Mouse (Mus musculus) limb, embryonic 13.5 days (tissue): ENCODE data around the gene Tbl1x. TPM values are rescaled to one million over a fixed set of nuclear protein-coding genes. Genes with fewer than 3 reads are reported as not detected.
"Not testable (repeated sequence)": the region's sequence is repeated elsewhere in the genome, so short reads cannot be mapped to it uniquely, and the experiment has no call there.

Experiments used
- ATAC-seq: fragments of 200-750 bp; cut with Nextera tagmentation; 2 replicates; pipeline ENCODE4 v1.8.0; 2017; ENCODE audit warnings: low read depth, moderate number of reproducible peaks, moderate TSS enrichment; ENCODE audit not compliant: low FRiP score
- H3K27ac ChIP-seq: fragments of 300-500 bp; sonication (generic); 2 replicates; pipeline ENCODE4 v1.5.1; 2015; ENCODE audit warnings: inconsistent platforms, mild to moderate bottlenecking, moderate library complexity
- H3K27me3 ChIP-seq: fragments of 300-500 bp; sonication (generic); 2 replicates; pipeline ENCODE4 v1.6.1; 2015; ENCODE audit warnings: mild to moderate bottlenecking, inconsistent platforms
- H3K36me3 ChIP-seq: fragments of 300-500 bp; sonication (generic); 2 replicates; pipeline ENCODE4 v1.6.1; 2015; ENCODE audit warnings: inconsistent platforms, mild to moderate bottlenecking, moderate library complexity
- H3K4me1 ChIP-seq: fragments of 300-500 bp; sonication (generic); 2 replicates; pipeline ENCODE4 v1.6.1; 2015; ENCODE audit warnings: inconsistent platforms
- H3K4me2 ChIP-seq: fragments of 300-500 bp; sonication (generic); replicated peaks from 2 replicates; pipeline ENCODE4 v1.6.1; 2015; ENCODE audit warnings: inconsistent platforms, mild to moderate bottlenecking, moderate library complexity
- H3K4me3 ChIP-seq: fragments of 300-500 bp; sonication (generic); 2 replicates; pipeline ENCODE4 v1.5.1; 2015; ENCODE audit warnings: moderate library complexity, mild to moderate bottlenecking, inconsistent platforms
- H3K9ac ChIP-seq: fragments of 300-500 bp; sonication (generic); 2 replicates; pipeline ENCODE4 v1.6.1; 2015; ENCODE audit warnings: mild to moderate bottlenecking, inconsistent platforms
- H3K9me3 ChIP-seq: fragments of 300-500 bp; sonication (generic); 2 replicates; pipeline ENCODE4 v1.6.1; 2016; ENCODE audit warnings: inconsistent platforms
- WGBS: fragments of 180-500 bp; shearing (Covaris S2); methylation state at CpG from one replicate; pipeline ENCODE4 v1.1.7; 2015; 5-methylcytosine and 5-hydroxymethylcytosine counted together
- polyA plus RNA-seq: library from polyadenylated mRNA; unstranded; fragments of >200 nt; fragmentation: Nextera tagmentation; extraction: Ambion mirVana; gene quantifications from 2 replicates; pipeline ENCODE4 v1.2.1, GENCODE M21; 2015

Tbl1x gene
- polyA plus RNA-seq, 1 experiment from 2014 or later = 84.0 TPM

DNA sequence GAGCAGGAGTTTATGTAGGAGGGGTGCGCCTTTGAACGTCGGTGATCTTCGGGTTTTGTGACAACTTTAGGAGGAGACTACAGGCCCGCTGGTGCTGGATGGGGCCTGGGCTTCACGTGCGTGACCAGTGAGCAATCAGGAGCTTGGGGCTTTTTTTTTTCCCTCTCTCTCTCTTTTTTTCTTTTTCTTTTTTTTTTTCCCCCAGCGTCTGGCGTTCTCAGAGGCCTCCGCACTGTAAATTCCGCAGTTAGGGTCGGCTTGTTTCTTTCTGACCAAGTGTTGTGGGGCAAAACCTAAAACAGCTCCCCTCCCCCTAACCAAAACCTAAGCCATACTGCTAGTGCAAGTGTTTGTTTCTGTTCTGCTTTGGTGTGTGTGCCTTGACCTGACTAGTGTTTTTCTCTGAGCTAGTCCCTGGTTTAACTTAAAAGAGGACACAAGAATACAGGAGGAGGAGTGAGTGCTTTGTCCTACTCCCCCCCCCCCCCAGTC, 1.2 kb downstream of the Tbl1x start:
- Histone ChIP-seq H3K9ac (peak overlapping the region; percentile 89), H3K4me3 (peak overlapping the region; percentile 63), H3K27ac (peak overlapping the region; percentile 96), H3K27me3 (no peaks in the 10 kb centered on the region), H3K9me3 (no peaks in the 10 kb centered on the region), H3K4me2 (peak overlapping the region; percentile 62), H3K36me3 (no peaks in the 10 kb centered on the region), H3K4me1 (peaks cover 24% of the 10 kb centered on the region)
- ATAC-seq = no peak
- WGBS = 26% methylated on average over 12 of the region's 12 CpGs

DNA sequence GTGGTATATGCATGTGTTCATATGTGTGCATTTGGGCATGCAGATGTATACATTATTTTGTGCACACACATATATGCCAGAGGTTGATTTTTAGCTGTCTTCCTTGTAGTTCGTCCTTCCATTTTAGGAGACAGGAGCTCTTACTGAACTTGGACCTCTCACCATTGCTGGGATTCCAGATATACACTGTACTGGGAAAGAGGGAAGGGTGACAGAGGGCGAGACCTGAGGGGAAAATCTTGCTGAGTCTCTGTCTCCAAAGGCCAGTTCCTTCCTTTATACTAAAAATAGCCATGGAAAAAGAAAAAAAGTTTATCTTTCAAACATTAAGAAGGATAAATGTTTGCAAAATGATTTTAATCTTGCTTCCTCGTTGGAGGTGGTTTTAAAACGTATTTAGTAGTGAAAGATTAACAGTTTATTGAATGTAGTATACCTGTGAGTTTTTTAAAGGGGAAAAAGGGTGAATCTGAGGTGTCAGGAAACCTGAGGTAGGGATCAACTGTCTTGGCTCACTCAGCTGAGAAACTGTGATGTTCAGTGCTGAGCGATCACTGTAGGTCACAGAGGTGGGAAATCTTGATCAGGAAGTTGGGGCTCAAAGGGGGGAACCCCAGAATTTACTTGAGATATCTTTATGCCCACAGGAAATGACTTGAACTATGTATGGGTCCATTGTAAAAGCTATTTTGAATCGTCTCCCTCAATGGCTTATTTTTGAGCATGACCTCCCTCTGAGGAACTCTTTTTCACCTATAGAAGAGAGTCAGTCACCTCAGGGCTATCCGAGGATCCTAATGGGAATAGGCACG, 6.7 kb downstream of the Tbl1x start:
- Histone ChIP-seq H3K9ac (no peak overlapping the region), H3K9me3 (no peaks in the 10 kb centered on the region), H3K27ac (no peak overlapping the region), H3K4me3 (no peak overlapping the region), H3K27me3 (no peaks in the 10 kb centered on the region), H3K4me1 (peaks cover 16% of the 10 kb centered on the region), H3K36me3 (no peaks in the 10 kb centered on the region), H3K4me2 (no peak overlapping the region)
- no peak for ATAC-seq
- WGBS = 48% methylated on average over 8 of the region's 8 CpGs

DNA sequence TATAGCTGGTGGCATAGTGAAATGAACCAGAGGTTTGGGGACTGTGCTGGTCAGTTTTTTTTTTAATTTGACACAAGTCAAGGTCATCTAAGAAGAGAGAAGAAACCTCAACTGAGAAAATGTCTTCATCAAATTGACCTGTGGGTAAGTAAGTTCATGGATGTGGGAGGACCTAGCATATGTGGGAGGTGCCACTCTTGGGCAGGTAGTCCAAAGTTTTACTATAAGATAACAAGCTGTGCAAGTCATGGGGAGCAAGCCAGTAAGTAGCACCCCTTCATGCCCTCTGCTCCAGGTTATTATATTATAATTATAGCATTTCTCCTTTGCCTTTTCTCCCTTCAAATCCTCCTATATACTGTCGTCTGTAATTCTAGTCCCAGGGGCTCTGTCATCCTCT, 8.1 kb downstream of the Tbl1x start:
- Histone ChIP-seq H3K4me1 (peaks cover 15% of the 10 kb centered on the region; the same call in 1 of the 2 replicates), H3K27me3 (no peaks in the 10 kb centered on the region), H3K9me3 (no peaks in the 10 kb centered on the region), H3K36me3 (no peaks in the 10 kb centered on the region), H3K27ac (no peak overlapping the region), H3K4me3 (no peak overlapping the region), H3K9ac (no peak overlapping the region), H3K4me2 (no peak overlapping the region)
- WGBS = 77% methylated on average over 1 of the region's 1 CpGs
- no peak for ATAC-seq

DNA sequence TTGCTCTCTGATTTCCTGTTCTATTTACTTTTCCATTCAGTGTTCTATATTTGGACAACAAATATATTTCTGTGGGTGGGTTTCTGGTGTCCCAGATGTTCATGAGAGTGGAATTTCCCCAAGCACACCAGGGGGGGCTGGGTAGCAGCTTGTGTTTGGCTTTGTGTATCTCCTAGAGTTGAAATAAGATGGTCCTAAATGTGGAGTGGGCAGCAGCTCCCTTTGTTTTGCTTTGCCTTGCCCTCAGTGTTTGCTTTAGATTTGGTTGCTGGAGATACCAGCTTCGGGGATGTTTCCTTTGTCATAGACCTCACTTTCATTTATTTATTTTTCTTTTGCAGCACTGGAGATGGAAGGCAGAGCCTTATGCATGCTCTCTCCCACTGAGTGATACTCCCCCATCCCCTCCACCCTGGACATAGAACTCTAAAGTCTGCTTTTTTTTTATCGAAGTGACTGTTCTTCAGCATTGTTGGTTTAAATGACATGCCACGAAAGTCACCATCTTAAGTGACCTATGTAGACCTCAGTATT, 12.1 kb downstream of the Tbl1x start:
- ATAC-seq = no peak
- Histone ChIP-seq H3K27ac (no peak overlapping the region), H3K4me2 (no peak overlapping the region), H3K9ac (no peak overlapping the region), H3K9me3 (no peaks in the 10 kb centered on the region), H3K4me1 (0 out of 2 replicates have a peak, but pooled peaks cover 7% of the 10 kb centered on the region), H3K27me3 (no peaks in the 10 kb centered on the region), H3K36me3 (no peaks in the 10 kb centered on the region), H3K4me3 (no peak overlapping the region)
- WGBS = 52% methylated on average over 3 of the region's 3 CpGs

DNA sequence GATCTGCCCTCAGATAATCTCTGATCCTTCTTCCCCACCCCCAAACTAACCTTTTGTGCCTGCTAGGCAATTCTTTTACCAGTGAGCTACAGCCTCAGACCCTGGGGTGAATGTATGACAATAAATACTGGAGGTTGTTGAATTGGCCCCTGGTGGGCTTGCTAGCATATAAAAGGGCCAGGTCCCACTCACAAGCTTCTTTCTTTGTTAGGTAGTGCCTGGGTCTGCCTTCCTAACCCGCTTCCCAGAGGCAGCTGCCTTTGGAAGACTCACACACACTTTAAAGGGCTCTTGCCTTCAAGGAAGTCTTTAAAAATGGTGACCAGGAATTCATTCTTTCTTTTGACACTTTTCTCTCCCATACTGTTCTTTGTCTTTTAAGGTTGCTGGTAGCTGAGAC, 14.4 kb downstream of the Tbl1x start:
- H3K9me3 ChIP-seq = no peaks in the 10 kb centered on the region
- no peak overlapping the region for H3K27ac ChIP-seq
- no peak for ATAC-seq
- 0 out of 2 replicates have a peak, but pooled peaks cover 7% of the 10 kb centered on the region for H3K4me1 ChIP-seq
- no peak overlapping the region for H3K9ac ChIP-seq
- WGBS = 43% methylated on average over 1 of the region's 1 CpGs
- H3K4me2 ChIP-seq = no peak overlapping the region
- no peaks in the 10 kb centered on the region for H3K27me3 ChIP-seq
- H3K36me3 ChIP-seq = no peaks in the 10 kb centered on the region
- no peak overlapping the region for H3K4me3 ChIP-seq

DNA sequence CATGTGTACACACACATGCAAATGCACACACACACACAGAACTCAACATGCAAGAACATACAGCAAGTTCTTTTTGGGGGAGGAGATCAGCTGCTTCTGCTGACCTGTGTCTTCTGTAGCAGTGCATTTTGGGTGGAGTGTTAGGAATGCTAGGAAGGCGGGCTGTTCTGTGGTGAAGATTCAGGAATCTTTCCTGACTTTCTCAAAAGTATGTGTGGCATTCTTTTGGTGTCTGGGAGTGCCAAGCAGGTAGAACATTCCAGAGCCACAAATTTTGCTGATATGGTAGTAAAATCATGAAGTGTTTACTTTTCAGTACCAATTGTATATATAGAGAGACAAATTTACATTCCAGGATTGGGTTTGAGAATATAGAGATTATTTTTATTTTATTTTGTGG, 17.6 kb downstream of the Tbl1x start:
- WGBS = 68% methylated on average over 1 of the region's 1 CpGs
- Histone ChIP-seq H3K4me3 (no peak overlapping the region), H3K36me3 (no peaks in the 10 kb centered on the region), H3K9me3 (no peaks in the 10 kb centered on the region), H3K4me1 (no peaks in the 10 kb centered on the region), H3K9ac (no peak overlapping the region), H3K27me3 (no peaks in the 10 kb centered on the region), H3K4me2 (no peak overlapping the region), H3K27ac (no peak overlapping the region)
- no peak for ATAC-seq

DNA sequence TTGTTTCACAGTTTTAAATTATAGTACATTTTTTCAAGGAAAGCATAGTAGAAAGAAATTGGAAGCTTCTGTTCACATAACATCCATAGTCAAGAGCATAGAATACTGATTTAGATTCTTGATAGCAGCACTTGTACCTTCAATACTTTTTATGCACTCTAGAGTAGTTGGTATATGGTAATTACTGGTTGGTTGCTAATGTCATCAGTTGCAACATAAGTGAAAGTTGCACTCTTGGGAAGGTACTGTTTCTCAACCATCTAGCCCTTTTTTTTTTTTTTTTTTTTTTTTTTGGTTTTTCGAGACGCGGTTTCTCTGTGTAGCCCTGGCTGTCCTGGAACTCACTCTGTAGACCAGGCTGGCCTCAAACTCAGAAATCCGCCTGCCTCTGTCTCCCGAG, 20.2 kb downstream of the Tbl1x start:
- 82% methylated on average over 5 of the region's 5 CpGs for WGBS
- H3K27ac ChIP-seq = no peak overlapping the region
- no peak overlapping the region for H3K4me2 ChIP-seq
- no peaks in the 10 kb centered on the region for H3K27me3 ChIP-seq
- no peaks in the 10 kb centered on the region for H3K9me3 ChIP-seq
- no peaks in the 10 kb centered on the region for H3K4me1 ChIP-seq
- no peaks in the 10 kb centered on the region for H3K36me3 ChIP-seq
- no peak for ATAC-seq
- H3K4me3 ChIP-seq = no peak overlapping the region
- H3K9ac ChIP-seq = no peak overlapping the region

DNA sequence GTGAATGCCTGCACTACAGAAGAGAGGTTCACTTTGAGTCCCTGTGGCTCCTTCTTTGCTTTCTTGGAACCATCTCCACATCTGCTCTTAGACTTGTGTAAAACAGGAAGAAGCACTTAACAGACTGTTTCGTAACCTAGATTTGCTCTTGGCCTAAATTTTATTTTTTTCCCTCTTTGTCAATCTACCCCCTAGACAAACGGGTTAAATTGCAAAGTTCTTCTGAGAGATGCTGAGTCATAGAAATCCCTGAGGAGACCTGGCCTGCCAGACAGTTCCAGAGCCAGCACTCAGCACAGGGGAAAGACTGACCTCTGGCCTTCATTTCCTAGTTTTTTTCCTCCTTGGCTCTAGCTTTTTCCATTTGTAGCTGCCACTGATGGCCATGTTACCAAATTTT, 23.1 kb downstream of the Tbl1x start:
- Histone ChIP-seq H3K27me3 (no peaks in the 10 kb centered on the region), H3K4me1 (no peaks in the 10 kb centered on the region), H3K4me2 (no peak overlapping the region), H3K9ac (no peak overlapping the region), H3K4me3 (no peak overlapping the region), H3K36me3 (no peaks in the 10 kb centered on the region), H3K9me3 (no peaks in the 10 kb centered on the region), H3K27ac (no peak overlapping the region)
- ATAC-seq = no peak
- WGBS = 48% methylated on average over 2 of the region's 2 CpGs

DNA sequence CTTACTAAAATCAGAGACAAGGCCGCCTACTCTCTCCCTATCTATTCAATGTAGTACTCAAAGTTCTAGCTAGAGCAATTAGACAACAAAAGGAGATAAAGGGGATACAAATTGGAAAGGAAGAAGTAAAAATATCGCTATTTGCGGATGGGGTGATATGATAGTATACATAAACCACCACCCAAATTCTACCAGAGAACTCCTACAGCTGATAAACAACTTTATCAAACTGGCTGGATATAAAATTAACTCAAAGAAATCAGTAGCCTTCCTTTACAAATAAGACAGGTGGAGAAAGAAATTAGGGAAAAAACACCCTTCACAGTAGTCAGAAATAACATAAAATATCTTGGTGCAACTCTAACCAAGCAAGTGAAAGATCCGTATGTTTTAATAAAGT, 29.0 kb downstream of the Tbl1x start:
- not testable (repeated sequence) for ATAC-seq, H3K36me3 ChIP-seq
- WGBS = 85% methylated on average over 4 of the region's 4 CpGs

DNA sequence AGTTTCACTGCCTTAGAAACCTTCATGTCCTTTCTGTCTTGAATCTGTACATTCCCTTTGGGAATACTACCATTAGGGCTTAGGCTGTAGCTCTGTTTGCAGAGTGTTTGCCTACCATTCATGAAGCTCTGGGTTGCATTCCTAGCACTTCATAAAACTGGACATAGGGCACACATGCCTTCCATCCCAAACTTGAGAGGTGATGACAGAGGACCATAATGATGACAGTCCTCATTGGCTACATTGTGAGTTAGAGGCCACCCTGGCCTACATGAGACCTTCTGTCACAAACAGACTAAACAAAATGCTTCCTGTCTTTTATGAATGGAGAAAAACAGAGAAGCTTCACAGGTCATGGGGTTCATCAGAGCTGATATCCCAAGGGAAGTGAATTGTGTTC, 33.2 kb downstream of the Tbl1x start:
- H3K27me3 ChIP-seq = no peaks in the 10 kb centered on the region
- no peak overlapping the region for H3K9ac ChIP-seq
- no peaks in the 10 kb centered on the region for H3K9me3 ChIP-seq
- no peak overlapping the region for H3K27ac ChIP-seq
- no peak overlapping the region for H3K4me3 ChIP-seq
- H3K4me1 ChIP-seq = 0 out of 2 replicates have a peak, but pooled peaks cover 3% of the 10 kb centered on the region
- H3K4me2 ChIP-seq = no peak overlapping the region
- H3K36me3 ChIP-seq = no peaks in the 10 kb centered on the region
- no peak for ATAC-seq

More for the DNA sequence above, 29.0 kb downstream of the Tbl1x start:
- H3K4me3 ChIP-seq, H3K4me2 ChIP-seq, H3K9ac ChIP-seq, H3K27ac ChIP-seq, H3K9me3 ChIP-seq, H3K27me3 ChIP-seq, H3K4me1 ChIP-seq: not testable (repeated sequence)

DNA sequence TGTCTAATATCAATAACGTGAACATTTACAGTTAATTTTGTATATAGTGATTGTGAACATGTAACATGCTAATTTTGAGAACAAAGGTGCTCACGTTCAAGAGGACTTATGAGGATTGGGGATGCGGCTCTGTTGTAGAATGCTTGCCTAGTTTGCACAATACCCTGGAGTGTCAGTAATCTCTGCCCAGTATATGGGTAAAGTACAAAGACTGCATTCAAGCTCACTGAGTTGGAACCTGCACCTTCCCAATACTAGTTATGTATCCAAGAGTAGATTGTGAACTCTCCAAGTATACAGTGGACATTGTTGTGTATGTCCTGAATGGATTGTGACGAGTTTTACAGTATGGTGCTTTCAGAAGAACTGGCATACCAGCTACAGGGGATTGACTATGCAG, 33.7 kb downstream of the Tbl1x start:
- Histone ChIP-seq H3K36me3 (no peaks in the 10 kb centered on the region), H3K4me3 (no peak overlapping the region), H3K27me3 (no peaks in the 10 kb centered on the region), H3K4me2 (no peak overlapping the region), H3K9me3 (no peaks in the 10 kb centered on the region), H3K27ac (no peak overlapping the region), H3K9ac (no peak overlapping the region), H3K4me1 (0 out of 2 replicates have a peak, but pooled peaks cover 3% of the 10 kb centered on the region)
- no peak for ATAC-seq
- 75% methylated on average over 4 of the region's 4 CpGs for WGBS

DNA sequence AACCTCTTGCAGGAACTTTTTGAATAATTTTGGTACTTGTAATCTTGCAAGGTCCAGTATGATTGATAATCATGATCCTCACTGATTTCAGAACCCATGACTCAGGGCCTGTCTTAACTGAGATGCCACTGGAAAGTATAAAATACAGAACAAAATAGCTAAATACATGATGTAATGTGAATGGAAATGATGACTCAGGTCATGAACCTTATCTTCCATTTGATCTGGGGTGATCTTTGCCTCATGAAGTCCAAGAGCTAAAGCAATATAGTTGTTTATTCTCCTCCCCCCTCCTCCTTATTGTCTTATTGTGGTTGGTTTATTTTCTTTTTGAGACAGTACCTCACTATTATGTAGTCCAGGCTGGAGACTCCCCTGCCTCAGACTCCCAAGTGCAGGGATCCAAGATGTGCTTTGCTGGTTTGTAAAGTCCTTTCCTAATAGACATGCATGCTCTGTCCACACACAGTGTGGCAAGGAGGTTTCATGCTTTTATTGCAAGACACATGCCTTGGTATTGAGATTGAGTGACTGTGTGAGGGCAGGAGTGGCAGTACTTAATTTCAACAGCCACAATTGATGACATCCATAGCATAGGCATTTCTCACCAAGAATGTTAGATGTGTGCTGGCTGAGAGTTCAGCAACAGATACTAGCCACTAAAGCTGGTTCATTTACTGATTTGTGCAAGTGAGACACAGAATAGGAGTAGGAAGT, 34.7 kb downstream of the Tbl1x start:
- no peaks in the 10 kb centered on the region for H3K9me3 ChIP-seq

More for the DNA sequence above, 34.7 kb downstream of the Tbl1x start:
- H3K4me1 ChIP-seq = 0 out of 2 replicates have a peak, but pooled peaks cover 3% of the 10 kb centered on the region
- ATAC-seq = no peak
- no peaks in the 10 kb centered on the region for H3K36me3 ChIP-seq
- no peak overlapping the region for H3K4me2 ChIP-seq
- H3K9ac ChIP-seq = no peak overlapping the region
- H3K27me3 ChIP-seq = no peaks in the 10 kb centered on the region
- H3K27ac ChIP-seq = no peak overlapping the region
- no peak overlapping the region for H3K4me3 ChIP-seq
